Mouse (Mus musculus): ENCODE measurements around the gene Myct1.
A peak's percentile ranks its signal among the peaks of the same experiment; 100 is the strongest.

Gene Myct1

DNA sequence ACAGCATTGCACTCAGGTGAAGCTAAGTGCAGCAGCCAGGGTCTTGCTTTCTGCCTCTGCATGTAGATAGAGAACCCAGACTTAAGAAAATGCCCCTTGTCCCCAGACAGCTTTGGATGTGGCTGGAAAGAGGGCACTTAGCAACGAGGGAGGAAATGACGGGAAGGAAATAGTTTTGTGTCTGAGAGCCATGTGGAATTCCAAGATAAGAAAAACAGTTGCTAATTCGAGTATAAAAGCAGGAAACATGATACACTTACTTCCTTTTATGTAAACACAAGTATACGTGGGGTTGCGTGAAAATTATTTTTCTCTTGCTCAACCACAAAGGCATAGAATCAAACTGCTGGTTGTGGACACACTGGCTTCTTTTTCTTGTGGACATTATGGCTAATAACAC, at the start of gene Myct1:
Gene Myct1, plus strand, starts transcription at position 312 of the 400 bp plus-strand sequence.
- peak in 1 of 2 experiments; percentile 44 for DNase-seq

DNA sequence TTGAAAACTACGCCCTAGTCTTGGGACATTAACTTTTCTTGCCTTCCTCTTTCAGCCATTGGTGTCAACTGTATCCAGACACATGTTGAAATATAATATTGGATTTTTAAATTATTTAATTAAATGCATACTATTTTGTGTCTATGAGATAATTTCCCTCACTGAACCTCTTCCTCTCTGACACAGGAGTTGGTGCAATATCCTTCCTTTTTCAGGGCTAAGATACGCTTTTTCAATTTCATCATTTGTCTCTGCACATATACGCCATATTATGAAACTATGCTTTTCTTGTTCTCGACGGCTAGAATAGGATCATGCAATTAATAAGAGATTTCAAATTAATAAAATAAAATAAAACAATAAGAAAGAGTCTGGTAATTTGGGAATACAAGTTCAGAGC, 47.1 kb upstream of the Myct1 start:
- no peak for DNase-seq

DNA sequence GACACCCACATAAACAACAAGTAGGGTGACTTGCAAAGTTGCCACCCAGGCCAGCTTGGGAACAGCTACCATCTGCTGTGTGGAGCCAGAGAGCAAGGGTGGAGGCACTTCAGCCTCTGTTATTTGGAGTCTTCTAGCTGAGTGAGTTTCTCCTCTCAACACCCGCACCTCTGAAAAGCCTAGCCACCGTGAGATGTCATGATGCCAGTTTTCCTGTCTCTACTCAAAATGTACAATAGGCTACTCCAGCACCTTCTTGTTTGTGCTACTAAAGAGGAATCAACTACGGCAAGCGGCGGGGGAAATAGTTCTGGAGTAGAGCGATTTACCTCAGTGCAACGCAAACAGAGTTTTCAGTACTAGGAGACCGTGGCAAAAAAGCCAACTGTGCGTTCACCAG, 45.8 kb upstream of the Myct1 start:
- DNase-seq = no peak

DNA sequence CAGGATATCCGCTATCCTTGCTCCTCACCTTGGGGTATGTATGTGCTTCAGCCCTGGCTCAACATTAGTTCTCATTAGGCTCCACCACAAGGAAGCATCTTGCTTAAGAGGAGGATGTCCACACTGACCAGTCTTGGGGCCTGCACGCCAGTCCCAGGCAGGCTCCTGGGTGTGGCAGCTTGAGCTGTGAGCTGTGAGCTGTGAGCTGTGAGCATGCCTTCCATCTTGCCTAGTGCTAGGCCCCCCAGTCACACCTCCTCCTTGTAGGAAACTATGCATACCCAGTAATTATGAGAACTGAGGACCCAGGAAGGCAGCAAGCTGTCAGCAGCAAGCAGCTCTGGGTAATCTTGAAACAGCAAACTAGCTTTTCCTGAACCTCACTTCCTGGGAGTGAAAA, 44.9 kb upstream of the Myct1 start:
- no peak for DNase-seq

GRCm38 (mm10) chr10:5549871-5550167, 43.8 kb upstream of the Myct1 start:
- peak in 1 of 2 experiments; percentile 43 for DNase-seq

DNA sequence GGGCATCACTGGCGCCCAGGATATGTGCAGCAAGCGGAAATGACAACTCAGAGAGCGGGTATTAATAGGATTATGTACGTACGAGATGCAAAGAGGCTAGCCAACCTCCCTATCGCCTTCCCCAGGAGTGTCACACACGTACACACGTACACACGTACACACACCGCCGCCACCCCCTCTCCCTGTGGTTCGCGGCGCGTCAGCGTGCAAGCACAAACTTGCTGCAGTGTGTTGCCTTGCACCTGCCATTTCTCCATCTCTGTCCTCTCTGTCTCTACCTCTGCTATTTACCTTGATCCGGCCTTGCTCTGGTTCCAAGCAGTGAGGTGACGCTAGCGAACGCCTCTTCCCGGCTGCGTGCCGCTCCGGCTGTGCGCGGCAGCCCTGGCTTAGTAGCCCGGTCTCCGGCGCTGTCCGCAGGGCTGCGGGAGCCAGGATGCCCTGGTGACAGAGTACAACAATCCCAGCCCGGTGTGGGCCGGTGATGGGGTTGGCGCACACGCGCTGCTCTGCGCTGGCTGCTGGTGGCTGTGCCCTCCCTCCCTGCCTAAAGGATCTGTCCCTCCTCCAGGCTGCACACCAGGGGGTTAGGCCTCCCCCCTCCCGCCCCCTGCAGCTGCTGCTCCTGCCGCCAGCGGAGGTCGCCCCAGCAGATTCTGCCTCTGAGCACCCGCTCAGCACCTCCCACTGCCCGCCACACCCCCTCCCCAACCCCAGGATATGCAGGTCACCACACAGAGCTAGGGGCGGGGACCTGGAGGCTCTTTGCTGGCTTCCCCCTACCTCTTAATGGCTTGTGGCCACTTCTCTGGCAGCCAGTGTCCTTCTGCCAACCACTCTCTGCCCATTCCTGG, 43.2 kb upstream of the Myct1 start:
- DNase-seq = peak; percentile 59 to 64

DNA sequence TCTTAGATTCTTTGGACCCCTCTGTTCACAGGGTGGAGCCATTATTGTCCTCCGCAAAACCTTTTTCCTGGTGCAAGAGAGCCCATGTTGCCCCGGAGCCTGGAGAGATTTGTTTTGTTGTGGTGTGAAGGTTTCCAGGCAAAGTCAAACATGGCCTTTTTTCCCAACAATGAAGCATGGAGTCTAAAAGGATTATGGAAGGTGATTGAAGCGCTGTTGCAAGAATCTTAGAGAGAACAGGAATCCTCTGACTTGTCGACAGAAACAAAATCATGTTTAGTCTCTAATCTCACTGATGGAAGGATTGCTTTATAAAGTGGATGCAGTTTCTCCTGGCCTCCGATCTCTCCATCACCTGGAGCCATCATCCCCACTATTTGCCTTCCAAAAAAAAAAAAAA, 42.2 kb upstream of the Myct1 start, which contains the start of gene Syne1:
Gene Syne1, minus strand, starts transcription at position 101 of the 400 bp plus-strand sequence.
- DNase-seq = no peak

GRCm38 (mm10) chr10:5554941-5555340, 38.6 kb upstream of the Myct1 start:
- no peak for DNase-seq

DNA sequence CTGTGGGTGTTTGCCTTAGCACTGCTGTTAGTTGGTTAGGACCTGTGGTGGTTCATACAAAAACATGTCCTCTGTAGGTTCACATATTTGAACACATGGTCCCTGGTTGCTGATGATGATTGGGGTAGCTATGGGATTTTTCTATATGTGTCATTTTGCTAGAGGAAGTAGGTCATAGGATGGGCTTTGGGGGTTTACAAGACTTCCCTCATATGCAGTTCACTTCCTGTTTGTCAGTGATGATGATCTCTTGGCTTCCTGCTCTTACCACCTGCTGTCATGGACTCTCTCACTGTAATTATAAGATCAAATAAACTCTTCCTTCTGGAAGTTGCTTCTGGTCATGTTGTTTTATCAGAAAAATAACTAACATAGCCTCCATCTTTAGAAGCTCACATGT, 34.8 kb upstream of the Myct1 start:
- DNase-seq = no peak

GRCm38 (mm10) chr10:5560526-5560925, 33.0 kb upstream of the Myct1 start:
- no peak for DNase-seq

DNA sequence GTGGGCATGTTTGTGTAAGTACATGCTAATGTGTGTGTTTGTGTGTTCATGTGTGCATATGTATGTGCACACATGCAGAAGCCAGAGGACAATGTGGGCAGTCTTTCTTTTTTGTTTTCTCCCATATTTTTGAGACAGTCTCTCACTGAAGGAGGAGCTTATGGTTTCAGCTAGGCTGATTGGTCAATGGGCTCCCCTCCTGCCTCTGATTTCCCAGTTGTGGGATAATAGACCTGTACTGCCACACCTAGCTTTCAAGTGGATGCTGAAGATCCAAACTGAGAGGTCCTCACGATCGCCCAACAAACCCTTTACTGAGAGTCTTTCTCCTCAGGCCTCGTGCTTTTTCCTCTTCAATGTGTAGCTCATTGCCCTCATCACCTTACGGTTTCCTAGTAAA, 31.9 kb upstream of the Myct1 start:
- no peak for DNase-seq

DNA sequence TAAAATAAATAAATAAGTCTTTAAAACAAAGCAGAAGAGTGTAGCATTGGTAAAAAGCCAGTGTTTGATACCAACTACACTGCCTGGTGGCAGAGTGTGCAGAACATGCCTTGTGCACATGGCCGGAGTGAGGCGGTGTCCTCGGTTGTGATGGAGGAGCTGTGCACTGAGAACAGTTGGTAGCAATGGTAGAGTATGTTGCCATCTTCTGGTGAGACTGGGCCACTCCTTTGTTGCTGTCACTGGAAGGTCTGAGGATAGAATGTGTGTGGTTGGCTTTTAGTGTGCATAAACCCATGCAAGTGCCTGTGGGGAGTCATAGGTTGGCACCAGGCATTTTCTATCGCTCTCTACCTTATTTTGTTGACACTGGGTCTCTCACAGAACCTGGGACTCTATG, 24.6 kb upstream of the Myct1 start:
- DNase-seq = no peak

GRCm38 (mm10) chr10:5570059-5570458, 23.5 kb upstream of the Myct1 start:
- no peak for DNase-seq

GRCm38 (mm10) chr10:5571332-5571731, 22.2 kb upstream of the Myct1 start:
- DNase-seq = no peak

DNA sequence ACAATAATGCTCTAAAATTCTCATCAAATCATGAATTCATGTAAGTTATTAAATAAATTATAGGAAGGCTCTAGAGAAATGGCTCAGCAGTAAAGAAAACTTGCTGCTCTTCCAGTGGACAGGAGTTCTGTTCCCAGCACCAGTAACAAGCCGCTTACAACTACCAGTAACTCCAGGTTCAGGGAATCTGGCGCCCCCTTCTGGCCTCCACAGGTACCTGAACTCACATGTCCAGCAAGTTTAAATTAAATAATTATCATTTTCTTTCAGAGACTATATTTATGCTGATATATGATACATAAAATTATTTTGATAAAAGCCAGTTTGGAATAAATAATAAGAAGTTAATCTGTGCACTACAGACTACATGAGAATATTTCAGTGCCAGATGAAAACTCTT, 20.2 kb upstream of the Myct1 start:
- DNase-seq = no peak

GRCm38 (mm10) chr10:5591061-5591460, 2.5 kb upstream of the Myct1 start:
- DNase-seq = no peak

DNA sequence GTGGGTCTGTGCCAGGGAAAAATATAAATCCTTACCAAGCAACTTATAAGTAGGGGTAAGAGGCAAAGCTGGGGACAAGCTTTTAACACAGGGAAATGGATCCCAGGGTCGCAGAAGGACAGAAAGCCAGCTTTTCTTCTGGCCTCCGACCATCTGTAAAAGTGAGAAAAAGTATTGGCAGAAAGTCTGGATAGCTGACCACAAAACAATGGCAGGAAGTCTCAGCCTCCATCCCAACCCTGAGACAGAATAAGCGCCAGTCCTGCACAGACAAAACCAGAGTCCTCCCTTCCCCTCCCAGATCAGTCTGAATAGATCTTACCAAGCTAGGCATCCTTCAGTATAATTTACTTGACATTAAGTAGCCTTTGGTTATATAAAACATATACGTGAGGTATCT, 1.6 kb upstream of the Myct1 start:
- DNase-seq = peak in 1 of 2 experiments; percentile 42

GRCm38 (mm10) chr10:5594457-5594856, 882 bp downstream of the Myct1 start:
- DNase-seq = no peak

- no peak for DNase-seq
These were observed 3.0 kb downstream of the Myct1 start for GRCm38 (mm10) chr10:5596559-5596958.

- peak in 1 of 2 experiments; percentile 67 for DNase-seq
These were observed 6.5 kb downstream of the Myct1 start for GRCm38 (mm10) chr10:5600123-5600522.

GRCm38 (mm10) chr10:5603512-5603911, 9.9 kb downstream of the Myct1 start:
- no peak for DNase-seq

DNA sequence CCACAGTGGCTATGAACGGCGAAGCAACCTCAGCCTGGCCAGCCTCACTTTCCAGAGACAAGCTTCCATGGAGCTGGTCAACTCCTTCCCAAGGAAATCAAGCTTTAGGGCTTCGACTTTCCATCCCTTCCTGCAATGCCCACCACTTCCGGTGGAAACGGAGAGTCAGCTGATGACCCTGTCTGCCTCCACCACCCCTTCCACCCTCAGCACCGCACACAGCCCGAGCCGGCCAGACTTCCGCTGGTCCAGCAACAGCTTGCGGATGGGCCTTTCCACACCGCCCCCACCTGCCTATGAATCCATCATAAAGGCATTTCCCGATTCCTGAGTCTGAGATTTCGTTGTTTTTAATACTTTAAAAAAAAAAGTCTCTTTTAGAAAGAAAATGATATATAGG, 10.8 kb downstream of the Myct1 start:
- no peak for DNase-seq

- DNase-seq = no peak
These were observed 15.3 kb downstream of the Myct1 start for GRCm38 (mm10) chr10:5608874-5609273.

DNA sequence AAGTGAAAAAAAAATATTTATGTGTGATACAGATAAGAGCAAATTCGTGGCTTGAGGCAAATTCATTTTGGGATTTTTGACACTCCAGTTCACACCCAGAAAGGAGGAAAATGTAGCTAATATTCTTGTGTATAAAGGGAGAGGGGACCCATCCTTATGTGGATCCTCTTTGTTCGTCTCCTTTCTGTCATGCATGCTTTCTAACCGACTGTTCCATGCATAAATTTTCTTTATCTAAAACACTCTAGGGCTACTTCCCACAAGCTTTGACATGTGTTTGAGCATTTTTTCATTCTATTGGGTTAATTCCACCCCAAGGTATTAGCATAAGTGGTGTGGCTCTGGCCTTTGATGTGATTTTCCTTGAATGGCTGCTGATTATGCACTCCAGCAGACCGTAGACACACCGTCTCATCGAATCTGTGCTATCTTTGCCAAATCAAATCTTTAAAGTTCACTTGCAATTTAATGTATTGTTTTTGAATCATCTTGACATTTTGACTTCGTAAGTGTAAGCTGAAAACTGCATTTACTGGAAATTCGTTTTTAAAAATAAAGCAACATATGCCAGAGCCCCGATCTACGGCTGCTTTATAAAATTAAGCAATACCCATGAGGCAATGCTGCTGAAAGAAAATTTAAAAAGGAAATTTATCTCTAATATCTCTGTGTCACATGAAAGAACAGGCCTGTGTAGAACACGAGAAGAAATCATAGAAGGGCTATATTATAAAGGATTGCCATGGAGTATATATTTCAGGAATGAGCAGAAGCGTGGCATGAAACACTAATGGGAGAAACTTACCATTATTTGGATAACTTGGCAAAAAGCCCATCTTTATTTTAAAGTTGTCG, 21.8 kb downstream of the Myct1 start:
- DNase-seq = no peak

Data from lung, adult 18-20 months (tissue).